Mouse (Mus musculus) embryonic stem cell, embryonic (primary cell): ENCODE measurements around the gene Fgfrl1.

Experiments
- CTCF ChIA-PET, 4 experiments: fragments of 300-600 bp in 2 of 4; fragments of 350-600 bp in 2 of 4; sonication (Branson Sonifier 250); formaldehyde crosslinking; loops; one replicate each; lab custom pipeline; 2022; ENCODE audit warnings: inconsistent platforms in 2 of 4; lab: Charles Lee
- POLR2A ChIA-PET, 4 experiments: fragments of 300-600 bp in 2 of 4; fragments of 350-600 bp in 2 of 4; sonication (Branson Sonifier 250); formaldehyde crosslinking; loops; one replicate each; lab custom pipeline; 2022; ENCODE audit warnings: antibody characterized with exemption in 4 of 4, inconsistent platforms in 1 of 4; lab: Charles Lee

The Fgfrl1 gene

DNA sequence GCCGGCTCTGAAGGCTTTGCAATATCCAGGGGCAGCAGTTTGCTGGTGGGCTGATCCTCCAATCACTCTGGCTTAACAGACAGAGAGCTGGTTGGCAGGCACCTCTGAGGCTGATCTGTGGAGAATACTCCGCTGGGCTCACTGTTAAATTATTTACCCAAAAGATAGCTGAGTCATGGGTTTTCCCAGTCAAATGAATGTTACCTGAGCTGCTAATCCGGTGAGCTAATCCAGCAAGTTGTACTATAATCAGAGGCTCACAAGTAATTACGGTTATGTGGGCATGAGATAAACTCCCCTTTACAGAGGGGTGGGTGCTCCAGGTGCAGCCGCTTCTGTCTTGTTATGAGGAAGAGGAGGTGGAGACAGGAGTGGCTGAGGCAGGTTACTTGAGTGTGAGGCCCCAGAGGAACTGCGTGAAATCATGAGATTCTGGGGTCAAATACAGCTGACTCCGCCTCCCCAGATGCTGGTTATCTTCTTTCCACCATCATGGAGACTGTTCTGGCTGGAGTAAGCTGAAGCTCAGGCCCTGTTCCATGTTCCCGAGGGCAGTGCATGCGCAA, 16.8 kb upstream of the Fgfrl1 start, which contains the start of gene Slc26a1:
Gene Slc26a1 (minus strand): TSS at position 319 of the 566 bp plus-strand sequence.
- CTCF ChIA-PET: interaction anchor here in 2 of 4 experiments (0.6 to 1.2 kb wide), 3 partner anchors 17 to 247 kb away, joined by 3 read pairs; partner anchors contain the start of gene Fgfrl1 (in 1 of the 2)
- POLR2A ChIA-PET: interaction anchor here in 2 of 4 experiments (0.8 to 1.7 kb wide), 6 partner anchors 8 to 47 kb away, joined by 3 to 6 read pairs (median 4); partner anchors contain the start of genes Gak (in 2 of the 2) and Tmem175 (in 2 of the 2)

DNA sequence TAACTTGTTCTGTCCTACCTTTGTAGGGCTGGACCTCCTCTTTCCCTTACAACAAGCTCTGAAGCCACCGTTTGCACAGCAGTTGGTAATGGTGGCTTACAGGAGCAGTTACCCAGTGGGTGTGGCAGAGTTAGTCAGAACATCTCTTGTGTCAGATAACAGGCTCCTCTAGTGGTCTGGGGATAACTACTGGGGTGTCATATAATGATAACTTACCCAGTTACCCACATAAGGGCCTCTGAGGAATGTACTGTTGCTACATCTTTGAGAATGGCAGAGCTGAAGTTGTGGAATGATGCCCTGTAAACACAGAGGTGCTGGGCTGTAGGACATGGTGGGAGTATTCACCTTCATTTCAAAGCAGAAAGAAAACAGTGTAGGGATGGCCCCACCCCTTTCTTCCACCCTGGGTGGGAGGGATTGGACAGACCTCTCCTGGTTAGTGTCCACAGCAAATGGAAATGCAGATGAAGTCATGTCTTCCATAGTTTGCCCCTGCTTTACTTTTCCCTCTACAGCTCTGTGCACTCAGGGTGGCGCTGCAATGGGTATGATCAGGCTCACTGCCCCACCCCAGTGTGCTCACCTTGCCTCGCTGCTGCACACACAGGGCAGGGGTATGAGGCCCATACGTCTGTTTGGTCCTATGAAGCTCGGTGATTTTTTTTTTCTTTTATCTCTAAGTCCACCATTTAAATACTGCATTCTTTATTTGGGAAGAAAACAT, 15.2 kb upstream of the Fgfrl1 start:
- POLR2A ChIA-PET: interaction anchor here (0.5 to 4.5 kb wide), 24 partner anchors 8 to 813 kb away, joined by 3 to 37 read pairs (median 5); partner anchors contain the start of genes Dgkq (in 3 of the 4), Idua (in 3 of the 4), Gak (in 2 of the 4) and Tmem175 (in 2 of the 4)

DNA sequence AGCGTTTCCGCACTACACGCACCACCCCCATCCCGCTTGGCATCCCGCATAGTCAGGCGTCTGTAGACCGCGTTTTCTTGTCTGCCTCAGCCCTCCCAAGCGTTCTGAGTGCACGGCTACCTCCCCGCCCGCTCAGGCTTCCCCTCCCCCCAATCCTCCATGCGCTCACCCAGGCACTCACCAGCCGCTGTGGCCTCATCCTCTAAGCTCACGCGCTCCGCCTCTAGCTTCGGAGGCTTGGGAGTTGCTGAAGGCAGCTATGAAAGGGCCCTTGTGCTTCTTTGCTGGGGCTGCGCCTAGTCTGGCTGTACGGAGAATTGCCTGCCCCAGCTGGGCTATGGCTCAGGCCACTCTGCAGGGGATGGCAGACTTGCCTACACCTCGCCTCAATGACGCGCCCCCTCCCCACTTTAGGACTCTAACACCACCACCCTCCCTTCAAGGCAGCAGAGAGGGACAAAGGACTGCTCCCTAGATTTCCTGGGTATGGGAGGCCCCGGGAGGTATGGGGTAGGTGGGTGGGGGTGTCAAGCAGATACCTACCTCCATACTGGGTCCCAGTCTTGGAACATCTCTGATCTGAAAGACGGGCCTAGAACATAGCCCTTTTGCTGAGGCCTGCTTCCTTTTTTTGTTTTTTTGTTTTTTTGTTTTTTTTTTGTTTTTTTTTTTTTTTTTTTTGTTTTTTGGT, 14.4 kb upstream of the Fgfrl1 start:
- POLR2A ChIA-PET: interaction anchor here (0.5 to 4.5 kb wide), 23 partner anchors 8 to 813 kb away, joined by 3 to 37 read pairs (median 6); partner anchors contain the start of genes Dgkq (in 3 of the 4), Idua (in 3 of the 4), Gak (in 2 of the 4) and Tmem175 (in 2 of the 4)
- CTCF ChIA-PET: interaction anchor here in 3 of 4 experiments (0.6 to 6.3 kb wide), 12 partner anchors 7 to 1942 kb away, joined by 3 to 57 read pairs (median 6); partner anchors contain the start of genes Dgkq (in 2 of the 3), Idua (in 2 of the 3) and Fgfrl1 (in 1 of the 3)

More for the DNA sequence above, 15.2 kb upstream of the Fgfrl1 start:
- CTCF ChIA-PET: interaction anchor here in 3 of 4 experiments (0.6 to 6.3 kb wide), 14 partner anchors 6 to 1942 kb away, joined by 3 to 57 read pairs (median 6); partner anchors contain the start of genes Dgkq (in 2 of the 3), Idua (in 2 of the 3) and Fgfrl1 (in 1 of the 3)

DNA sequence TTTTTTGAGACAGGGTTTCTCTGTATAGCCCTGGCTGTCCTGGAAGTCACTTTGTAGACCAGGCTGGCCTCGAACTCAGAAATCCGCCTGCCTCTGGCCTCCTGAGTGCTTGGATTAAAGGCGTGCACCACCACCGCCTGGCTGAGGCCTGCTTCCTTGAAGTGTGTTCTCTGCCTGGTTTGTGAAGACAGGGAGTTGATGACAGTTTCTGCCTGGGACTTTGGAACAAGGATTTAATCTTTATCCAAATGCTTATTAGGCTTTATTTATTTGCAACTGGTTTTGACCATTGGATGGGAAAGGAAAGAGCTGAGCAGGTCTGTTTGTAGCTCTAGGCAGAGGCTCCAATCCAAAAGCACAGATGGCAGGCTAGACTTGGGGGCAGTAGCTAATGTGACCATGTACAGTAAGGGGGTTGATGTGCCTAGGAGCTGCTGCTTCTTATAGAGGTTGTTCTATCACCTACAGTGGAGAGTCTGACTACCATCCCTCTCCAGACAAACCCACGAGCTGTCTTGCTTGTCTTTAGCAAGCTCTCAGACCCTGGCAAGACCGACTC, 13.8 kb upstream of the Fgfrl1 start:
- CTCF ChIA-PET: interaction anchor here in 2 of 4 experiments (0.9 to 6.3 kb wide), 7 partner anchors 8 to 49 kb away, joined by 3 to 57 read pairs (median 9); partner anchors contain the start of genes Dgkq (in 2 of the 2), Fgfrl1 (in 1 of the 2) and Idua (in 1 of the 2)
- POLR2A ChIA-PET: interaction anchor here (0.5 to 4.5 kb wide), 17 partner anchors 8 to 91 kb away, joined by 3 to 37 read pairs (median 7); partner anchors contain the start of genes Dgkq (in 3 of the 4), Idua (in 2 of the 4), Gak (in 1 of the 4) and Tmem175 (in 1 of the 4)

DNA sequence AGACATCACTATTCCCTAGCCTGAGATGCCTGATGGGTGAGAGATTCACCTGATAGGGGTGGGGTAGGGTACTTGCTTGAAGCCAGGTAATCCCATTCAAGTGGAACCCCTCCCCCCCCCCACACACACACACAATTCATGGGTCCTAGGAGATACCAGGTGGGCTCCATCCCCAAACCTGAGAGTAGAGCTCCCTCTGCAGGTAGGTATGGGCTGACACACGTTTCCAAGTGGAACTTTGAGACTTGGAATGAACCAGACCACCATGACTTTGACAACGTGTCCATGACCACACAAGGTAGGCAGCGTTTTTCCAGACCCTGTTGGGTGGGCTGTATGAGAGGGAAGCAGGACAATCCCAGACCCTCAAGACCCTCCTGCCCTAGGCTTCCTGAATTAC, 12.3 kb upstream of the Fgfrl1 start:
- POLR2A ChIA-PET: interaction anchor here in 3 of 4 experiments (0.5 to 4.5 kb wide), 14 partner anchors 9 to 747 kb away, joined by 3 to 37 read pairs (median 6); partner anchors contain the start of genes Dgkq (in 2 of the 3), Gak (in 1 of the 3), Idua (in 1 of the 3) and Tmem175 (in 1 of the 3)
- CTCF ChIA-PET: interaction anchor here (0.6 to 6.3 kb wide), 28 partner anchors 8 to 1621 kb away, joined by 3 to 57 read pairs (median 4); partner anchors contain the start of genes Dgkq (in 3 of the 4), Fgfrl1 (in 2 of the 4), Gak (in 1 of the 4) and Idua (in 1 of the 4)

DNA sequence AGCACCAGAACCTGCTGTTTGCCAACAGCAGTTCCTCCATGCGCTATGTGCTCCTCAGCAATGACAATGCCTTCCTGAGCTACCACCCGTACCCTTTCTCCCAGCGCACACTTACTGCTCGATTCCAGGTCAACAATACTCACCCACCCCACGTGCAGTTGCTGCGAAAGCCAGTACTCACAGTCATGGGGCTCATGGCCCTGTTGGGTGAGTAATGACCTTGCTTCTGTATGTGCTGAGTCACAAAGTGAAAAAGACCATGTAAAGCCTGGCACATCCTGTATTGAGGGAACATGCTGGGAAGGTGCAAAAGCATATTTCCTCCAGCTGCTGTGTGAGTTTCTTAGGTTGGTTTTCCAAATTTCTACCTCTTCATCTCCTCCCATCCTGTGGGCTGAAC, 11.3 kb upstream of the Fgfrl1 start:
- ChIA-PET POLR2A (interaction anchor here in 2 of 4 experiments (1.2 to 4.5 kb wide), 4 partner anchors 12 to 21 kb away, joined by 3 to 37 read pairs (median 10); partner anchors contain the start of genes Dgkq (in 1 of the 2) and Idua (in 1 of the 2)), CTCF (interaction anchor here (0.7 to 6.3 kb wide), 7 partner anchors 9 to 248 kb away, joined by 3 to 57 read pairs (median 4); partner anchors contain the start of genes Atp5k (in 1 of the 4) and Dgkq (in 1 of the 4))

DNA sequence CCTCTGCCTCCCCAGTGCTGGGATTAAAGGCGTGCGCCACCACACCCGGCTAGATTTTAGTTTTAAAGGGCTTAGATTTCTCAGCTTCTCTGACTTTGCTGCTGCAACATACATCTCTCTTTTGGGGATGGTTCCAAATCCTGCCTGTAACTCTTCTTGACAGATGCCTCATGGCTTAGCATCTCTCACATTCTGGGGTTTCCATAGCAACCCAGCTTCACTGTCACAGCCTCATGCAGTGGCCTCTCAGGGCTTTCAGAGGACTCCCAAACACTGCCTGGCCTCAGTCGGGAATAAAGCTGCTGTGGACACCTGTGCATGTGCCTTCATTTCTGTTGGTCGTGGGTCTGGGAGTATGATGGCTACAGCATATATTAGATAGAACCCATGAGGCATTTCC, 3.1 kb upstream of the Fgfrl1 start:
- CTCF ChIA-PET: interaction anchor here in 1 of 4 experiments (0.6 kb wide), 1 partner anchor 812 kb away, joined by 3 read pairs; no protein-coding TSS in a partner anchor

DNA sequence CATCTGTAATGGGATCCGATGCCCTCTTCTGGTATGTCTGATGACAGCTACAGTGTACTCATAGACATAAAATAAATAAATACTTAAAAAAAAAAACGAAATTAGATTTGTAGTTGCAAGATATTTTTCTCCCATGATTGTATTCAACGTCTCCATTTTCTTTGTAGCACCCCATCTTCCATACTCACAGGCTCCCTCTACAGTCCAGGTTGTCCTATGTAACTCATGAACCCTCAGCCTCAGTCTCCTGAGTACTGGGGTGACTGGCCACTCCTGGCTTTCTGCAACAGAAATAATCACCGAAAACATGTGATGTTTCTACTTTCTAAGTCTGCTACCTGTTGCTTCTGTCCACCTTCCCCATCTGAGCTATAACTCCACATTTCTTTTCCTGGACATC, 1.0 kb upstream of the Fgfrl1 start:
- ChIA-PET CTCF (interaction anchor here in 2 of 4 experiments (1.3 to 3.8 kb wide), 6 partner anchors 14 to 36 kb away, joined by 6 to 28 read pairs (median 14); partner anchors contain the start of gene Dgkq (in 1 of the 2)), POLR2A (interaction anchor here in 3 of 4 experiments (0.7 to 6.0 kb wide), 3 partner anchors 9 to 21 kb away, joined by 3 to 52 read pairs (median 43); partner anchors contain the start of gene Dgkq (in 2 of the 3))

More for the DNA sequence above, 3.1 kb upstream of the Fgfrl1 start:
- POLR2A ChIA-PET: interaction anchor here in 2 of 4 experiments (0.5 to 2.6 kb wide), 3 partner anchors 12 to 906 kb away, joined by 3 to 12 read pairs (median 3); no protein-coding TSS in a partner anchor

DNA sequence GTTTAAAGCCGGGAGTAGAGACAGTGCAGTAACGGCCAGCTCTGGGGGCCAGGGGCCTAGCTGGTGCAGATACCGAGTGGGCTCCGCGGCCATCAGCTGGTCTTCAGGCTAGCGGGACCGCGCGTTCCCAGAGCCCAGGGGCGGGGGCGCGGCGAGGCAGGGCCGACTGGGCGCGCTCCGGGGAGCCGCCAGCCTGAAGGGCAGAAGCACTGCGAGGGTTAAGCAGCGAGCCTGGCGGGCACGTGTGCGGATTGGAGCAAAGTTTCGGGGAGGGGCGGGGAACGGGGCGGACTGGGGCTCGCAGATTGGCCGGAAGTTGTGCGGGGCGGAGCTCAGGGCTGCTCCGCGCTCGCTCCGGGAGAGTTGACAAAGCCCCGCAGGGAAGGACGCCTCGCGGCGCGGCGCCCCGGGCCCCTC, 1.7 kb downstream of the Fgfrl1 start:
- ChIA-PET POLR2A (interaction anchor here in 3 of 4 experiments (0.5 to 6.0 kb wide), 39 partner anchors 9 to 1755 kb away, joined by 3 to 52 read pairs (median 5); partner anchors contain the start of genes Dgkq (in 3 of the 3), Idua (in 3 of the 3), Gak (in 2 of the 3) and Pcgf3 (in 2 of the 3)), CTCF (interaction anchor here (0.5 to 3.8 kb wide), 21 partner anchors 9 to 869 kb away, joined by 3 to 28 read pairs (median 6); partner anchors contain the start of gene Dgkq (in 1 of the 4))

DNA sequence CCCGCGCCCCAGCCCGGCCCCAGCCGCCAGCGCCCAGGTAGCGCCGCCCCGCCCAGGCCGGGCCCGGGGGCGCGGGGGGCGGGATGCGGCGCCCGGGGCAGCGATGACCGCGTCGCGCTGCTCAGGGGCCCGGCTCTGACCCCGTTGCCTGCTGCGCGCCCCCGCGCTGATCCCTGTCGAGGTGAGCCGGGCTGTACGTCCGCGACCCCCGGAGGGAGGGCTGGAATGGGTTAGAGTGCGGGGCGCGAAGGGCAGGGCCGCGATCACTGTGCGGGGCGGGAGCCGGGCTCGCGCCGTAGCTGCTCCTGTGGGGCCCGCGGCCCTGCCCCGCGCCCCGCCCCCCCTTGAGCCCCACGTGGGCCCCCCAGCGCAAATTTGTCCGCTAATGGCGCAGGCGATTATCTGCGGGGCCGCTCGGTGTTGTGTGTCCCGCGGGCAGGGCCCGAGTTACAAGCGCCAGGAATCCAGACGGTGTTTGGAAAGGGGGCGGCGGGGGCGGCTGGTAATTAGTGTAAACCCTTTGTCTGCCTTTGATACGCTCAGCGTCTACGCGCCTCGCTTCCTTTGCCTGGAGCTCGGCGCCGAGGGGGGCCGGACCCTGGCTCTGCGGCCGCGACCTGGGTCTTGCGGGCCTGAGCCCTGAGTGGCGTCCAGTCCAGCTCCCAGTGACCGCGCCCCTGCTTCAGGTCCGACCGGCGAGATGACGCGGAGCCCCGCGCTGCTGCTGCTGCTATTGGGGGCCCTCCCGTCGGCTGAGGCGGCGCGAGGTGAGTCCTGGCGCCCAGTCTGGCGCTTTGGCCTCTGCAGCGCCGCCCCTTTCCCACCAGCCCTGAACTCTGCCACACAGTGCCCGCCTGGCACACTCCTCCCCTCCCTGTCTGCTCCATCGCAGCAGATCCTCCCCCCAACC, 2.4 kb downstream of the Fgfrl1 start:
- ChIA-PET CTCF (interaction anchor here (0.8 to 3.8 kb wide), 14 partner anchors 9 to 859 kb away, joined by 3 to 28 read pairs (median 6); no protein-coding TSS in a partner anchor), POLR2A (interaction anchor here in 3 of 4 experiments (0.6 to 6.0 kb wide), 34 partner anchors 8 to 773 kb away, joined by 3 to 52 read pairs (median 5); partner anchors contain the start of genes Dgkq (in 3 of the 3), Idua (in 3 of the 3), Gak (in 2 of the 3) and Pcgf3 (in 2 of the 3))

DNA sequence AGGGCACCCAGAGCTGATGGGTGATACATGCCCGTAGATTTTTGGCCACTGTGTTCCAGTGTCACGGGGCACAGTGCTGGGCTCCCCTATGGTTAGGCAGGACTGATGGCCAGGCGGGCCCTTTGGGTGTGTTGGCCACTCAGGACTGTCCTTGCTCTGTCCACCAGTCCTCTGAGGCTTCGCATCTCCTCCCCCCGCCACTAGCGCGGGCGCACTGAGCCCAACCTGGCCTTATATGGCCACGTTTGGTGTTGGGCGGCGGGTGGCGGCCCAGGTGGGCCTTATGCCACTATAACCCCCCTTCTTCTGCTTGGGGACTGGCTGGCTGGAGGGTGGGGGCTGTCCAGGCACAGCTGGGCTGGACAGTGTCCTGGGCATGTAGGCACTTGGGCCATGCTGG, 3.7 kb downstream of the Fgfrl1 start:
- CTCF ChIA-PET: interaction anchor here in 2 of 4 experiments (0.6 to 2.0 kb wide), 4 partner anchors 16 to 462 kb away, joined by 3 to 4 read pairs (median 4); partner anchors contain the start of gene Dgkq (in 1 of the 2)
- POLR2A ChIA-PET: interaction anchor here in 3 of 4 experiments (0.7 to 6.0 kb wide), 7 partner anchors 12 to 643 kb away, joined by 3 to 52 read pairs (median 3); partner anchors contain the start of genes Dgkq (in 2 of the 3) and Pcgf3 (in 1 of the 3)

DNA sequence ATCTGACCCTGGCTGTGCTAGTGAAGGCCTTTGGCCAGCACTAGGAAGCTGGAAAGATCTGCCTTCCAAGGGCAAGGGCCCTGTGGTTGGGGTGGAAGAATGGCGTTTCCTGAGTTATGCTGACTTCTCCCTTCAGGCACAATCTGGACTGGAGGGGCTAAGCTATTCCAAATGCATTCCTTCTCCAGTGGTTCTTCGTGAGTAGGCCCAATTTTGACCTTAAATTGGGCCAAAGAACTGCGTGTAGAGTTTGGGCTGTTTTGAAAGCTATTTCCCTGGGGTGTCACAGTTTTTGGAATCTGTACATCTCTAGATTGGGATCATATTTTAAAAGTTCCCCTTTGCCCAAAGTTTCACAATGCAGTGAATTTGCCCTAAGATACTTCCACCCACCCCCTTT, 4.4 kb downstream of the Fgfrl1 start:
- ChIA-PET POLR2A (interaction anchor here in 3 of 4 experiments (0.5 to 1.0 kb wide), 5 partner anchors 69 to 644 kb away, joined by 3 to 6 read pairs (median 3); partner anchors contain the start of gene Pcgf3 (in 1 of the 3)), CTCF (interaction anchor here in 2 of 4 experiments (0.6 to 2.0 kb wide), 3 partner anchors 17 to 463 kb away, joined by 3 to 4 read pairs (median 4); partner anchors contain the start of gene Dgkq (in 1 of the 2))

DNA sequence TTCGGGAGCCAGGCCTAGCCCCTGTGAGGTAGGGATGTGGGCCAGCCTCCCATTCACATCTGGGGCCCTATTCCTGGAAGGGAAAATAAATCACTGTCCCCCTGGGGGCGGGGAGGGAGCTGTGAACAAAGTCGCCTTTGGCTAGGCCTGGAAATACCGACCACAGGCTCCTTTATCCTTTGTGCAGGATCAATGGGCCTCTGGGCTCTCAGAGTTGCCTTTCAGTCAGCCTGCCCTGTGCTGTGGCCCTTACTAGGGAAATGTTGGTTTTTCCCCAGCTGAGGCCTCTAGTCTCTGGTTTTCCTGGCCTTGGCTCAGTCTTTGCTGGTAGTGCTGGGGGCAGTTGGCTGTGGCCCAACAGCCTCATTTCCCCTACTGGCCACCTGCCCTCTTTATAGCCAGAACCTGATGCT, 5.2 kb downstream of the Fgfrl1 start:
- ChIA-PET POLR2A (interaction anchor here in 2 of 4 experiments (1.4 to 3.4 kb wide), 2 partner anchors 28 kb away, joined by 4 to 14 read pairs; partner anchors contain the start of gene Dgkq (in 2 of the 2)), CTCF (no interaction called here)

DNA sequence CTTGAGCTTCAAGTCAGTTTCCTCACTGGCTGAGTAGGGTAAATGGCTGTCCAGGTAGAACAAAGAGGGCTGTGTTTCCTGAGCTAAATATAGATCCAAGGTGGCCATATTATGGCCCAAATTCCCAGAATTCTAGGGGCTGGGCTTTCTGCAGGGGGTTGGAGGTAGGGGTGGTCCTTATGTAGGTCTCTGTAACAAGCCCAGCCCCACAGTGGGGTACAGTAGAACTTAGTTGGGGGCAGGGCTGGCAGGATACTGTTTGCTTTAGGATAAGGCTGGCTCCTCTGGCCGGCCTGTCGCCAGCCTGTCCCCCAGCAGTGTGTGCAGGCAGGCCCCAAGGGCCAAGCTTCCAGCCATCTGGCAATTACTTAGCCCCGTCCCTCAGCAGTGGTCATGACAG, 8.2 kb downstream of the Fgfrl1 start:
- ChIA-PET CTCF (interaction anchor here in 2 of 4 experiments (0.6 to 1.2 kb wide), 3 partner anchors 19 to 50 kb away, joined by 3 to 5 read pairs (median 3); no protein-coding TSS in a partner anchor), POLR2A (interaction anchor here in 2 of 4 experiments (0.9 to 3.4 kb wide), 10 partner anchors 9 to 672 kb away, joined by 3 to 14 read pairs (median 3); partner anchors contain the start of gene Dgkq (in 2 of the 2))
